Mouse (Mus musculus): ENCODE data around the gene Asb7.

Asb7 gene

DNA sequence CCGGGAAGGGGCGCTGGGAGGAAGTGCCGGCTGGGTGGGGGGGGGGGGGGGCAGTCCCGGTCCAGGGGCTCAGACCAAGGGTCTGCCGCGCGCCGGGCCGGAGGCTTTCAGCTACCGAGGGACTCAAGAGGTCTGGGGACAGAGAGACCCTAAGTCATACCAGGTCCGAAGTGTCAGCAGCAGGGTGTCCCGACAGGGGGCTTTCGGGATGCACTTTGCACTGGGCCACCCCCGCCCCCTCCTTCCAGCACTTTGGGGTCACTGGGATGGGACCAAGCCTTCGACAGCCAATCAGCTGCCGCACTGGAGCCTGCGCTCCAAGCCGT lies at the start of gene Asb7:
Gene Asb7, minus strand, starts transcription at position 303 of the 326 bp plus-strand sequence.
- in situ Hi-C loops (cut with MboI, MseI) = no loop called here

DNA sequence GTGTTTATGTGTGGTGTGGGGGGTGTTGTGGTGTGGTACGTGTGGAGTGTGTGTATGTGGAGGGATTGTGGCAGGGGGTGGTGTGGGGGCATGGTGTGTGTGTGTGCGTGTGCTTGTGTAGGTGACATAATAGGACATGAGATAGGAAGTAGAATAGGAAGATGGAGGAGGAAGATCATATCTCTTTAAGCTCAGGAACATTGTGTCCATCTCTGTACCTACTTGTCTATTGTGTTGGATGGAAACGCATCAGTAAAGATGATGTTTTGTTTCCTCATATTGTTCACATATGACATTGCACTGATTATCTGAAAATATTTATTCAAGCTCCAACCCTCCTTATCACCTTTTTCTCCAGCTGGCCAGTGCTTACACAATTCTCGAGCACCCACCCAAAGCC lies 48.0 kb upstream of the Asb7 start:
- in situ Hi-C loops (cut with MboI, MseI) = no loop called here

DNA sequence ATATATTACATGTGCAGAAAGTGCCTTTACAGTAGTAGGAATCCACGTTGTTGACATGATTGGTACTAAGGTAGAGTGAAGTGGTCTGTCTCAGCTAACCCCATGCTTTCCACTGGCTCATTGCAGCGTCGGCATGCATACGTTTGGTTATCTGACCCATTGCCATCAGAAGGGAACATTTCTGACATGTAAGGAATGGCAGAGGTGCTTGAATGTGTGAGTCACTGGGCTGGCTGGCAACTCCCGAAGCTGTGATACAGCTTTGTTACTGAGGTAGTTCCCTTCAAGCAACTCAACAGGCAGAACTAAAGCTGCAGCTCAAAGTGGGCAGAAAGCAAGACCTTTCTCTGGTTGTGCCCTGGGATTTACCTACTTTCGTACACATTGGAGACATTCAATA lies 45.6 kb upstream of the Asb7 start:
- in situ Hi-C loops (cut with MboI, MseI) = no loop called here

DNA sequence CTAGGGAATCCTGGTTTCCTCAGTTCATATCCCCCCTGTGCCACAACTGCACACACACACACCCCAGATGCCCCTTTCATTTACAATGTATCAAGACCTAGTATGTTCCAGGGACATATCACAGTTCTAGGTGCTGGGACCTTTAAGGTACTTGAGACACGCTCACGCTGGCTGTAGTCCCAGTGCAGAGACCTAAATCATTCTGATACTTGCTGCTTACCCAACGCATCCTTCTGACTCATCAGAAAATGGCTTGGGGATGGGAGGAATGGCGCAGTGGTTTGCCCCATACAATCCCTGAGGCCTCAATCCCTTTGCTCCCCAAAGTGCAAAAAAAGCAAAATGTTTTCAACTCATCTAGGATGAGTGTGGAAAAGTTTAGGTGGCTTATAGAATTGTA lies 45.1 kb upstream of the Asb7 start:
- in situ Hi-C loops (cut with MboI, MseI) = no loop called here

DNA sequence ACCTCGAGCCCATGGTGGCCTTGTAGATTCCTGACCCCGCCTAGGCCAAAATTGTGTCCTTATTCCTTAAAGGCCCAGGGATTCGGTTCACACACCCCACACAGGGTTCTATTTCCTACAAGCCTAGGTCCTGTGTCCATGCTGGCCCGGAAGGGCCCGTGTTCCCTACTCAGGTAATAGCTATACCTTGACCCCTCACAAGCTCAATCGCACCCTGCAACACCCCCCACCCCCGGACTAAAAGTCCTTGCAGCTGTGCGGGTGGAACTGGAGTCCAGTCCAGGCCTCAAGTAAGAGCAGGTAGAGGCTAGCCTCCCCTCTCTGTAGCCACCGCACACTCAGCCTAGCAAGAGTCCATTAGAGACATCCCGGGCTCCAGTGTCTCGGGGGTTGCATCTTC lies 44.5 kb upstream of the Asb7 start:
- in situ Hi-C loops (cut with MboI, MseI) = no loop called here

DNA sequence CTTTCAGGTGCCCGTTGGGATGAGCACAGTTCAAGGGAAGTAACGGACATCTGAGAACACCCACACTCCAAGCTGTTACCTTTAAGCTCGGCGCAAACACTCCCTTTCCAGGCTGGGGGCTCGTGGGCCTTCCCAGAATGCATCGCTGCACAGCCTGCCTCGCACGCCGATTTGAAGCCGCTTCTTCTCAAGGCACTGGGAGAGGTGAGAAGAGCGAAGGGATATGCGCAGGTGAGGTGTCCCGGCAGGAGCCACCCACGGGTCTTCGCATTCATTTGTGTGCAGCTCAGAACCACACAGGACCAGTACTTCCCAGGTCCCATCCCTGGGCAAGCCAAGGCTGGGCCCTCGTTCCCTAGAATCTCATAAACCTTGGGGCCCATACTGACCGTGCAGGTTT lies 44.0 kb upstream of the Asb7 start:
- in situ Hi-C loops (cut with MboI, MseI) = no loop called here

DNA sequence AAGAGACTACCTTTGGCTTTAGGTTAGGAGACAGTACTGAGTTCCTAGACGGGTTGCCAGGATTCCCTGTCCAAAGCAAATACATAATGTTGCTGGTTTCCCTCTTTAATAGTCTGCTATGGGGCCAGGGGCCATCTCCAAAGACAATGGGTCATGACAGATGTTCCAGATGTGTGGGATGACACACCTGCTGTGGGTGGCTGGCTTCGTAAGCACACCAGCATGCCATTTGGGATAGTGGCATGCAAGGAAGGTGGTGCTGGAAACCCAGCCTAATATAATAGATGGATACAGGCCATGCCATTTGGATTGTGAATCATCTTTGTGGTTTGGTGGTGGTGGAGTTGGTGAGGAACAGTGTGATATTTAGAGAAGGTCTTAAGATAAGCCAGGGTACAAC lies 39.8 kb upstream of the Asb7 start:
- in situ Hi-C loops (cut with MboI, MseI) = no loop called here

DNA sequence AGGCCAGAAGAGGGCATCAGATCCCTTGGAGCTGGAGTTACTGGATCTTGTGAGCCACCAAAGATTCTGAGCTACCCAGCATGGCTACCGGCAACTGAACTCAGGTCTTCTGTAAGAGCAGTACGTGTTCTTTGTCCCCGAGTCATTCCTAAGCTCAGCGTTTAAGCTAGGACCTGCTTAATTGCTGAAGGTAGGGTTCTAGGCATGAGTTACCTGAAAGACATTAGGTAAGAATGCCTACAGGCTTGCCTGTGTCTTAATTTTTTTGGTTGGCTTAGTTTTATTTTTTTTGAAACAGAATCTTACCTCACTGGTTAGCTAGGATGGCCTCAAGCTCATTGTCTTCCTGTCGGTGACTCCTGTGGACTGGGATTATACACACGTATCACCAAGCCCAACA lies 38.7 kb upstream of the Asb7 start:
- in situ Hi-C loops (cut with MboI, MseI) = no loop called here

DNA sequence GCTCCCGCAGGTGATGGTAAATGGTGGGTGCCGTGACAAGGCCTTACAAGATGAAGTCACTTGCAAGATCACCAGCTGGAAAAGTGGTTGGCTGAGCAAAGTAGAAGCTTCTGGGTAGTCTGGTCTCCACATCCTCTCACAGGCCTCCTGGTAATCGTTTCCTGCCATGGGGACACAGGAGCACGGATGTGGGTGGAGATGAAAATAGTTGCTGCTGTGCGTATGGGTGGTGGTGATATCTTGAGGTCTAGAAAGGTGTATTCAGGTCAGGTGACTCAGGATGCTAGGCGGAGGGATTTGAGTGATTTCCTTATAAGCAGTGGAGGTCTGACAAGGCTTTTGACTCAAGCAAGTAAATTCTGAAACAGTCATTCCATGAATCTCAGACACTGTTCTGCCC lies 35.6 kb upstream of the Asb7 start:
- in situ Hi-C loops (cut with MboI, MseI) = no loop called here

DNA sequence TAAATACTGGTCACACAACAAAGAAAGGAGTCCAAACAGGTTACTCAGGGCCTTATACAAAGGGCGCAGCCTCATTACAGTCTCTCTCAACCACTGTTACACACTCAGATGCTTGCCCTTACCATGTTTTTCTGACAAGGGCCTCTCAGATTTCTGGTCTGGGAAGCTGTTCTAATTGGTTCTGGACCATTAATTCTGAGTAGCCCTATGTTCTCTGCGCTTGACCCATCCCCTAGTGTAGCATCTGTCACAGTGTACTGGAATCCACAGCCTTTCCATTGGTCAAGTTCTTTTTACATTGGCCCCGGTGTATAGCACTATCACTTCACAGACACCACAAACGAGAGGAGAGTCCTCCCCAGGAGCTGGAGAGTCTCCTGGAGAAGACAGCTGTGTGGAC lies 35.1 kb upstream of the Asb7 start:
- in situ Hi-C loops (cut with MboI, MseI) = no loop called here

DNA sequence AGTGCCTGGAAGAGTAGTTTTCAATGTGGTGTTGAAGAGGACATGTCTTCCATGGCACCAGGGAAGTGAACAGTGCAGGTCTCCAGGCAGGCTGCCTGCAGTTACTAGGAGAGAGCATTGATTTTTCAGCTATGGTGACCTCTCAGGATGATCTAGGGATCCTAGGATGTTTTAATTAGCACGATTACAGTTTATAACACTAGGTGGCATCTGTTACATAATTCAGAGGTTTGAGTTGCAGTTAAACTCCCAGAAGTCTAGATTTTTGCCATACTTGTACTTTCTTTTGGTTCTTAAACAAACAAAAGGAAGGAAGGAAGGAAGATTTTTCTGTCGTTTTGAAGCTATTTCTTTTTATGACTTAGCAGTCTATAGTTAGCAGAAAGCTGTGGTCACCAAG lies 21.8 kb upstream of the Asb7 start:
- in situ Hi-C loops (cut with MboI, MseI) = no loop called here

DNA sequence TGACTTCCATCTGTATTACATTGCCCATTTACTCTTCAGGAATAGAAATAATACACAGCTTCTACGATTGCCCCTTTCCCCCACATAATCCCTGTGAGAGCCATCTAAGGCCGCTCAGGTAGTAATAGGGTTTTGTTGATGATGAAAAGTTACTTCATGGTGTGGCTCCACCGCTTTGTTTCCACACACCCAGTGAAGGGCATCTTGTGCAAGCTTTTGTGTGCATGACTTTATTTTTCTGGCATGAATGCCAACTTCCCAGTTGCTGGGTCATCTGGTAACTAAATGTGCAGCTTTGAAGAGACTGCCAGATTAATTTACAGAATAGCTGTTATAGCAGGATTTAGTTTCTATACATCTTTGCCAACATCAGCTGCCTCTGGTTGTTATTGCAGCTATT lies 15.2 kb upstream of the Asb7 start:
- in situ Hi-C loops (cut with MboI, MseI) = no loop called here

DNA sequence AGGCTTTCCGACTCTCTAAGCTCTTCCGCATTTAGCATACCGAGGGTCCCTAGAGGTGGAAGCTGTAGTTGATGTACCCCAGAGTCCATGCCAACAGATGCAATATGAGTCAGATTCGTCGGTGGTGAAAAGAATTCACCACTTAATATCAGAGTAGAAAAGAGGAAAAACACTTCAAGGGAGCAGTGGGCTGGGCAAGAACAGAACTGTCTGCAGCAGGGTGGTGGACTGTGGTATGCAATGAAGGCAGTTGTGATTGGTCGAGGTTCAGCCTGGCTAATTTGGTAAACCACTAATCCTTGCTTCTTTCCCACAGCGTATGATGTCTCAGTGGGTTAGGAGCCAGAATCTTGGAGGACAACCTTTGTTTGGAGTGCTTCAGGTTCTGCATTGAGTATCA lies 13.3 kb upstream of the Asb7 start:
- in situ Hi-C loops (cut with MboI, MseI) = no loop called here

DNA sequence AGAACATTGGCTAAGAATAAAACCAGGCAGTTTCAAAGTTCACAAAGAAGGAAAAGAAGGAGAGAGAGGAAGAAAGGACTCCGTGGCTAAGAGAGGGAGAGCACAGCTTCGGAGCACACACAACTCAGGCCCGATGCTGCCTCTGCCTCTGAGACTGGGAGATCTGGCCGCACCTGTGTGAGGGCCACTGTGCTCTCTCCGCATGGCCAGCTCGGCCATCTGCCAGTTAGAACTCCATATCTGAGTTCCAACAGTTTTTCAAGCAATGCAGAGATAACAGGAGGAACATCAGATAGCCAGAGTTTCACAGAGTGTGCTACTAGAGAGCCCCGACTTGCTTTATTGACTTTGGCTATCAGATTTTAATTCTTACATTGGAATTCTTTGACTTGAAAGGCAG lies 5.1 kb upstream of the Asb7 start:
- in situ Hi-C loops (cut with MboI, MseI) = no loop called here

DNA sequence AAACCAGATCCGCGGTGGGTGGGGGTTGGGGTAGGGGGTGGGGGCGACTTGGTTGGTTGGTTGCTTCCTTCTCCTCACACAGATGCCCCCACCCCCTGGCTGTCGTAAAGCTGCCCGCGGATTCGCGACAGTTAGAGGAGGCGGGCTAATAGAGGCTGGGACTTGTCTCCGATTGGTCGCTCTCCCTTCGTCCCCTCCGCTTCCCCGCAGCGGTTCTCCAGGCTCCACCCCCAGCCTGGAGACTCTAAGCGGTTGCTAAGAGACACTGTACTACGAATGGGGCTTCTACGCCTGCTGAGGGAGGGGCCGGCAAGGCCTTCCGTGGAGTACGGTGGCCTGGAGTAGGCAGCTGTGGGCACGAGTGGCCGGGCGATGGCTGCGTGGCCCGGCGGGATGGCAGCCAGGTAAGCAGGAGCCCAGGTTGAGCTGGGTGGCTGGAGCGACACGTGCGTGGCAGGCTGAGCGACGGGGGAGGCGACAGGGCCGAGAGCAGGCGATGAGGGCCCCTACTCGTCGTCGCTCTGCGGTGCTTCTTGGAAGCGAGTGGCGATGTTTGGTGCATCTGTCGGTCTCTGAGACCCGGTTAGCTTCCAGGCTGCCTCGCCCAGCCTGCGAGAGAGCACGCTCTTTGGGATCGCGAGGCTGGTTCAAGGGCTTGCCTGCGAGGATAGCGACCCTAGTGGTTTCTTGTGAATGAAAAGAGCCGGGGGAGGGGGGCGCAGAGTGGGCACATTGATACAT lies 394 bp upstream of the Asb7 start, which contains the start of gene Lins1:
Gene Lins1, plus strand, starts transcription at position 270 of the 741 bp plus-strand sequence.
- in situ Hi-C loops (cut with MboI, MseI) = no loop called here

DNA sequence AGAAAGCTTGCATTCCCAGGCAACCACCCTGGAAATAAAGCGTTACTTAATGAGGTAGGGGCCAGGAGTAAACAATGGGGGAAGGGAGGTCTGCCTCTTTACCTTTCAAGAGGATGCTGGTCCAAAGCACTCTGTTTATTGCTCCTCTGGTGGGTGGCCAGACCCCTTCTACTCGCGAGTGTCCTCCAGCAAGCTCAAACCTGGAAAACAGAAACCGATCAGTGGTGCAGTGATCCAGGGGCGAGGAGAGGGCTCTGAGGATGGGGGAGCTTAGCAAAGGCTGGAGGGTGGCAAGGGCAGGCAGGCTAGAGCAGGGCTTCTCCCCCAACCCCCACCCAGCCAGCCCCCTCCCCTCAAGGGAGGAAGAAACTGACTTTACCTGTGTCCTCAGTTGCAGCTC lies 675 bp downstream of the Asb7 start:
- in situ Hi-C loops (cut with MboI, MseI) = no loop called here

DNA sequence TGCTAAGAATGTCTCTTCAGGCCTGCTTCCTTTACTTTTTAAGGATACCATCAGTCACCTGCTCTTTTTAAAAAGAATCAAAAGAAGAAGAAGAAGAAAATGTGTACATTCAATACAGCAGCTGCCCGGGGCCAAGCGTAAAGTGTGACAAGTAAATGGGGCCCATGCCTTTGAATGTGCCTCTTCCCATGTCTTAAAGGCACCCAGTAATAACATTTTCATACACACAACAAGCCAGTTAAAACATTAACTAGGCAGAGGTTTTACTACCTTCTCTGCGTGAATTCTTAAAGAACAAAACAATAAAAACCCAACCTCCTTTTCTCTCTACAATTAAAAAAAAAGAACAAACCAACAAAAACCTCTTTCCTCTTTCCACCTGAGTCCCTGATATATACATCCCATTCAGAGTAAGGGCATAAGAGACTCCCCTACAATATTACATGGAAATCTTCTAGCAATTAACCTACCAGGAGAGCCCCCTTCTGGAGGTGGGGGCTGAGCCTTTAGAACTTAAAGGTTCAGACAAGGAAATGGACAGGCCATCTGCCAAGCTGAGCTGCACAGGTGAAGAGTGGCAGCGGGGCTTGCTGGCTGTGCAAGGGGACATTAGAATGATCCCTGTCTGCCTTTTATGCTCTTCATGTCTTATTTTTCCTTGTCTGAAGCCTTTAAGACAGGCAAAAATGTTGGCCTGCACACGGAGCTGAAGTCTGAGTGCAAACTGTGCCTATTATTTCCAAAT lies 7.1 kb downstream of the Asb7 start:
- in situ Hi-C loops (cut with MboI, MseI) = no loop called here

DNA sequence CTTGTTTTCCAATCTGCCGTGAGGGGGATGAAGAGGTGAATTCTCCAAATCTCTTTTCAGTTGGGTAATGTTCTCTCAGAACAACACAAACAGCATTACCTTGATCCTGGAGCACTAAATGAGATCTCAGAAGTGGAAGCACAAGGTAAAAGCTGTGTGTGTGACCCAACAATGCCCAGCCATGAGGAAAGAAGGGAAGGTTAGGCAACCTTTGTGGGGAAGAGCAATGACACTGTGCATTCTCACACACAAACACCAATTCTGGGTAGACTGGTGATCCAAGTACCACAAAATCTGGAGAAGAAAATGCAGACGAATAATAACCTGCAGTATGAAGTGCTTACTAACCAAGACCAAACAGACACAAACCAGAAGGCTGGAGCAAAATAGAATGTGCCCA lies 13.6 kb downstream of the Asb7 start:
- in situ Hi-C loops (cut with MboI, MseI) = no loop called here

DNA sequence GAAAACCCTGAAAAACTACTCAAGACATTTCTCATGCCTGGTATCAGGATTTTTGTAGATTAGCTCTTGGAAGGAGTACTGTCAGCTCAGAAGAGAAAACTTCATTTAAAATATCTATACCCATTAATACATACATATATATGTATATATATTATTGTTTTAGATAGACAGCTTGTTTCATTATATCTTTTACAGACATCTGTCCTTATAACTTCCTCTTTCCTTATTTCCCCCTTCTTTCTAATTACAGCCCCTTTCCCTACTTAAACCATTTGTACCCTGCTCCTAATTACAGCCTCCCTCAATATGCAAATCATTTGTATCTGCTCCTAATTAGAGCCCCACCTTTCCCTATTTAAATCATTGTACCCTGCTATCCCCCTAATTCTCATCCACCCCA lies 22.3 kb downstream of the Asb7 start:
- in situ Hi-C loops (cut with MboI, MseI) = no loop called here

DNA sequence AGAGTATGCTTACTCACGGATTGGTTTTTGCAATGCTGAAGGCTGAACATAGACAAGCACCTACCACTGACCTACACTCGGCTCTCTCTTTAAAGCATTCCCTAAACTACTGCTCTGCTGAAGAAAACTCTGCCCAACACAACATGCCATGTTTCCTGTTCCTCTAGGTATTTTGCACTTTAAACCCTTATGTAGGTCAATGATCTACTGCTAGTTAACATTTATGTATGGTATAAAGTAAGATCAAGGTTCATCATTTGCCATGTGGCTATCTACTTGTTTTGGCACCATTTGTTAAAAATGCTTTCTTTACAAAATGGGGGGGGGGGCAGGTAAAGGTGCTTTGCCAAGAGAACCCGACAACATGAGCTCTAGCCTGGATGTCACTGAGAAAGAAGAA lies 25.8 kb downstream of the Asb7 start:
- in situ Hi-C loops (cut with MboI, MseI) = no loop called here

DNA sequence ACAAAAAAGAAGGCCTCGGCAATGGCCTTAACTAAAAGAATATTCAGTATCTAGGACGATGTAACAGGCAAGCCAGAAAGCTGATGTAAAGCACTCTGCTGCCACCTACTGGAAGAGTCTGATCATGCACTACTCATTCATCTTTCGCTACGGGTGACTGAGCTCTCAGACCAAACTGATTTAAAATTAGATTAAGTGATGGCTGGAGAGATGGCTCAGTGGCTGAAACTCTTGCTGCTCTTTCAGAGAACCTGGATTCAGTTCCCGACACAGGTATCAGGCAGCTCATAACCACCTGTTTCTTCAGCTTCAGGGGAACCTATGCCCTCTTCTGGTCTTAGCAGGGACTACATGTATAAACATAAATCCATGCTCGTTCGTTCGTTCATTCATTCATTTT lies 27.8 kb downstream of the Asb7 start:
- in situ Hi-C loops (cut with MboI, MseI) = no loop called here

DNA sequence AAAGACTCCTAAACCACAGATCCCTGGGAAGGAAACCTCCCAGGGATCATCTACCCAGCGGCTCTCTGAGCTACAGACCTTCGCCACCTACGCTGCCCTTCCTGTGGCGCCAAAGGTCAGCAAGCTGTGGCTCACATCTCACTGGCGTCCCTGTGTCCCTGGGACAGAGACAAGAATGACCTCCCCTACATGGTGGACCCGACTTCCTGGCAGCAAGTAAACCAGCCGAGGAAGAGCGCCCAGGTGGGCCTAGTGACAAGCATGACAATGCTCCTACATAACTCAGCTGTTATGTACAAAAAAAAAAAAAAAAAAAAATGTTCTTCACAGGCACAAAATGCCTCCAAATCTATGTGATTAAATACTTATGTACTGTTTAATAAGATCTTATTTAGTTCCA lies 28.4 kb downstream of the Asb7 start:
- in situ Hi-C loops (cut with MboI, MseI) = no loop called here

DNA sequence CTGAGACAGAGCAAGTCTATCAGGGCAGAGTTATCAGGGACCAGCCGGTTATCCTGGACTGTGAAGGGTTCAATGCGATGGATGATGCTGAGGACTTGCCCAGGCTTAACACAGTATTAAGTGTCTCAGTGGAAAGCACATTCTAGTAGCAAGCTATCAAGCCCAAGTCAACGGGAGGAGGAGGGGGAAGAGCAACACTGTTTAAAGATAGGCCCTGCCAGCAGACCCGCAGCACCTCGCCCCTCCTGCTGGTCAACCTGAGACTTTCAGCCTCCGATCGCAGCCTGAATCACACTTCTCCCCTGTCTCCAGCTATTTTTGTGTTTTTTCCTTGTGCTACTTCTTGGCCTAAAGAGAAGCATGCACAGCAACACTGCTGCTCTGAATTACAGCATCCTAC lies 29.1 kb downstream of the Asb7 start:
- in situ Hi-C loops (cut with MboI, MseI) = no loop called here

DNA sequence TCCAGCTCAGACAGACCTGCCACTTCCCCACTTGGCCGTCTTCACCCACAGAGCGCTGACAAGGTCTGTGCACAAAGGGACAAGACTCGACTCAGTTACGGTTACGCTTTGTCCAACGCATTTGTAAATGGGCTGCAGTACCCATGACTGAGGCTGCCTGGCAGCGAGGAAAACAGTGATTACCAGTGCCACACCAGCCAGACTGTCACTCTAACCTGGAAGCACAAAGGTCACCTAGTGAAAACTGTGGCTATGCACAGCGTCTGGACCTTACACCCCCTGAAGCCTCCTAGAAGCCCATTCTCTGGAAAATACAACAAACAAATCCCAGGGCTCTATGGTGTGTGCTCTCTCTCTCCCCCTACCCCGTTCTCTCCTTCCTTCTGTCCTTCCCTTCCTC lies 33.9 kb downstream of the Asb7 start:
- in situ Hi-C loops (cut with MboI, MseI) = loop anchor here (5.0 to 10.0 kb wide), 3 partner anchors 213 to 561 kb away; no protein-coding TSS in a partner anchor

All from regulatory T cell (primary cell).